Mouse (Mus musculus) cortical plate, adult 2 months (tissue): Measurements from ENCODE around the gene Trim68. TPM values are rescaled to one million over a fixed set of nuclear protein-coding genes. Genes with fewer than 3 reads are reported as not detected.
"Not testable (repeated sequence)": the region's sequence is repeated elsewhere in the genome, so short reads cannot be mapped to it uniquely, and the experiment has no call there.

Experiments used
- H3K27ac ChIP-seq: fragments of 200-500 bp; 2 replicates; pipeline ENCODE4 v1.5.1; 2012; ENCODE audit warnings: low read length, control low read depth, inconsistent platforms; ENCODE audit not compliant: insufficient read depth
- H3K4me1 ChIP-seq: fragments of 200-500 bp; 2 replicates; pipeline ENCODE4 v1.6.1; 2011; ENCODE audit warnings: low read length; ENCODE audit not compliant: control insufficient read depth, insufficient read depth
- H3K4me3 ChIP-seq: fragments of 200-500 bp; 2 replicates; pipeline ENCODE4 v1.5.1; 2011; ENCODE audit warnings: mild to moderate bottlenecking, low read length, control low read depth; ENCODE audit not compliant: insufficient read depth
- CTCF ChIP-seq: fragments of 200-500 bp; IDR thresholded peaks from 2 replicates; pipeline ENCODE4 v1.5.1; 2011; ENCODE audit warnings: mild to moderate bottlenecking, control low read depth, low read length; ENCODE audit not compliant: insufficient read depth; ENCODE audit errors: extremely low read depth
- POLR2A ChIP-seq: fragments of 200-500 bp; IDR thresholded peaks from 2 replicates; pipeline ENCODE4 v1.6.1; 2011; ENCODE audit warnings: mild to moderate bottlenecking, low read length, control low read depth; ENCODE audit not compliant: insufficient read depth; ENCODE audit errors: extremely low read depth
- polyA plus RNA-seq: library from polyadenylated mRNA; depleted of rRNA; stranded (reverse); fragments of >200 nt; gene quantifications from 2 replicates; pipeline ENCODE4 v1.2.3, GENCODE M21; 2012; rRNA removed

The Trim68 gene
- polyA plus RNA-seq, 1 experiment = 16.8 TPM

DNA sequence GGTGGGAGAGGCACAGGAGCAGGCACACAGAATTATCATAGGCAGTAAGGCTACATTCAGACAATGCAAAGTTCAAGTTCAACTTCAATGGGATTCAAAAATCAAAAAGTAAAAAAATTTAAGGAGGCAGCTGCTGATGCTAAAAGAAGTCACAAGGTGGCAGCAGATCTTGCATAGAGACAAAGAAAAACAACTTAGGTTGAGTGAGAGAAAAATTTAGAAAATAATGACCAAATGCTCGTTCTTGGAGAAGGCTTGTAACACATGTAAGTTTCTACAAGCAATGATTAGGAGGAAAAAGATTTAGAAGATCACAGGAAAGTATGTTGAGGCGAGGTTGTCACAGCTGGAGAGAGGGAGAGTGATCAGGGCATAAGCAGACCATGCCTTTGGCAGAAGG lies 21.7 kb downstream of the Trim68 start:
- no peaks in the 10 kb centered on the region for H3K4me1 ChIP-seq
- H3K4me3 ChIP-seq = no peak overlapping the region
- H3K27ac ChIP-seq = no peak overlapping the region
- TF ChIP-seq POLR2A (no peak), CTCF (no peak)

DNA sequence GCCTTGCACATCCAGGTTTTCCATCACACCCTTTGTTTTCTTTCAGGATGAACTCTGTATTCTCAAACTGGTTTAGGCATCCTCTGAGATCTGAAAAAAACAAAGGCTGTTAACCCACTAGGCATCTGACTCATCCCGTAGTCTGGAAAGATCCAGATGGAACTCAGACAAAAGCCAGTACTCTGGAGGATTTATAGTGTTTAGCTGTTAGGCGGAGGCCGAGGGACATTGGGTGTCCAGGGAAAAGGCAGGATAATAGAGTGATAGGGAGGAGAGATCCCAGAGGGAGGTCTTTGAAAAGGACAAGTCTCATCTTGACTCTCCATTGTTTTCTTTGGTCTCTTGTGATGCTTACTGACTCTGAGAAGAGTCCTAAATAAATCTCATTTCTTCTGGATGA lies 22.5 kb downstream of the Trim68 start, which contains the start of gene Olfr556:
Olfr556 (plus strand) TSS at position 301 of the 400 bp plus-strand sequence.
- TF ChIP-seq CTCF = no peak
- no peak for TF ChIP-seq POLR2A
- Histone ChIP-seq H3K4me1 (no peaks in the 10 kb centered on the region), H3K27ac (no peak within 1 kb of the TSS), H3K4me3 (no peak within 1 kb of the TSS)

DNA sequence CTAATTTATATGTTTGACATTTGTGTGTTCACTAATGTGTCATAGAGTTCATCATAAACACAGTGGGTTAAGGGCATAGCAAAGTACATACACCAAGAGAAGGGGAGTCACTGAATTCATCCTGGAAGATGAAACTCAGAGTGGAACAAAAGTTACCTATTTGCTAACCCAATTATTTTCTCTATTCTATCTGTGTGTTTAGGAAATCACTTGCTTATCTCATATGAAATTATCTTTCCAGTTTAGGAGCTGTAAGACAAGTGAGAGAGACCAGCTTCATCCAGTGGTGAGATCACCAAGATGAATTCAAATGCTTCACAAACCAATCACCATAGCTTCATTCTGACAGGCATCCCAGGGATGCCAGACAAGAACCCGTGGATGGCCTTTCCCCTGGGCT lies 28.6 kb downstream of the Trim68 start, which contains the start of gene Olfr555:
Olfr555 (plus strand) TSS at position 301 of the 400 bp plus-strand sequence.
- TF ChIP-seq CTCF (no peak), POLR2A (no peak)
- Histone ChIP-seq H3K4me3 (no peak within 1 kb of the TSS), H3K4me1 (no peaks in the 10 kb centered on the region)

DNA sequence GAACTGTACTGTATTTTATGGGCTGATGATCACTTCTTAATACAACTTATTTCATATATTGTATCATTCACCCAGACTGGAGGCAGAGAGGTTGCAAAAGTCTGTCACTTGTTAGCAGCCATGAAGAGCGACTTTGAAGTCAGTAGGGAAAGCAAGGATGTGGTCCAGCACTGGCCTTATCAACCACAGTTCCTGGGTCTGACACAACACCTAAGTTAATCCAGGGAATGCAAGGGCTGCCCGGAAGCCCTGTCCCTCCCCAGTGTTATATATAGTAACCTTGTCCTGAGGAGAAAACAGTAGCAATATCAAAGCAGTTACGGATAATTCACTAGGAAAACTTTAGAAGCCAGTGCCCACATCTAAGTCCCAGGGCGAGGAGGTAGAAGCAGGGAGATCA lies 42.2 kb downstream of the Trim68 start:
- H3K4me3 ChIP-seq, H3K4me1 ChIP-seq, H3K27ac ChIP-seq: not testable (repeated sequence)

More for the DNA sequence above, 28.6 kb downstream of the Trim68 start, which contains the start of gene Olfr555:
- no peak within 1 kb of the TSS for H3K27ac ChIP-seq

DNA sequence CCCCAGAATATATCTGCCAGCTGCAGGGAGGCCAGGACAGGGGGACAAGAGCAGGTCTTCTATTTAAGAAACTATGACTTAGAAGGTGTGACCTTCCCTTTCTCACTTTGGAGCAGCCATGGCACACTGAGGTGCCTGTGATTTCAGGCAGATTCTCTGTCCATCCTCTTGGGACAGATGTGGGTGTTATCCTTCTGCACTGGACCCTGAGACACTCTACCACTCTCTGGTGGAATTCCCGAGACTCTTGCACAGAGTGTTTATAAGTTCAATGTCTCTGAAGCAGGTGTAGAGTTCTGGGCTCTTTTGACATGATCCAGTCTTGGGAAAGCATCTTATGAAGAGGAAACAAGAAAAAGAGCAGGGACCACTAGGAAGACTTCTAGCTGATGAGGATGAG lies 49.0 kb downstream of the Trim68 start, which contains the start of gene Olfr554:
Olfr554 (plus strand) TSS at position 301 of the 400 bp plus-strand sequence.
- Histone ChIP-seq H3K27ac (no peak within 1 kb of the TSS), H3K4me1 (no peaks in the 10 kb centered on the region), H3K4me3 (no peak within 1 kb of the TSS)
- no peak for TF ChIP-seq POLR2A
- no peak for TF ChIP-seq CTCF

DNA sequence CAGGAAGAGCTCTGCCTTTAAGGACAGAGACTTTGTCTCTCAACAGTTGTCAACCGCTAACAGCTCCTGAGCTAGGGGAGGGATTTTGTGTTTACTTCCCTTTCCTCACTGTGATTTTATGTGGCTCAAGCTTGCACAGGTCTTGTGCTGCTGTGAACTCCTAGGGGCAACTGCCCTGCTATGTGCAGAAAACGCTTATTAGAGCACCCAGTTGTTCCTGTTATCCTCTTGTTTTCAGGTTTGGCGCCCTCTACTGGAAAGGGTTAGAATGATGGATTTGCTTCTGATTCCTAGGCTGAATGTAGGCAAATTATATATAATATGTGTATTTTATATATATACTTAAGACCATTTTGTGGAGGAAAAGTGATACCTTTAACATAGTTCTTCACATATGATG lies 50.5 kb downstream of the Trim68 start:
- TF ChIP-seq POLR2A (no peak), CTCF (peak; percentile 15; the same call in 1 of the 2 replicates)
- Histone ChIP-seq H3K27ac (no peak overlapping the region), H3K4me1 (no peaks in the 10 kb centered on the region), H3K4me3 (no peak overlapping the region)

Other genes starting within 250 kb of the Trim68 start
- gene Rrm1, start 245.6 kb downstream of the Trim68 start, polyA plus RNA-seq = 11.0 and 12.5 TPM in 2 replicates
- gene Olfr543, start 205.6 kb downstream of the Trim68 start, polyA plus RNA-seq = not detected in 2 replicates
- not detected in 2 replicates for gene Olfr544, start 199.0 kb downstream of the Trim68 start, polyA plus RNA-seq
- gene Olfr545, start 187.8 kb downstream of the Trim68 start, polyA plus RNA-seq = not detected in 2 replicates
- gene Olfr547, start 152.6 kb downstream of the Trim68 start, polyA plus RNA-seq = not detected in 2 replicates
- gene Olfr548-ps1, start 146.4 kb downstream of the Trim68 start, polyA plus RNA-seq = not detected in 2 replicates
- gene Olfr549, start 137.5 kb downstream of the Trim68 start, polyA plus RNA-seq = not detected in 2 replicates
- gene Trim21, start 121.8 kb downstream of the Trim68 start, polyA plus RNA-seq = 2.1 and 2.3 TPM in 2 replicates
- 0.09 and 0.10 TPM in 2 replicates for gene Olfr550, start 115.9 kb downstream of the Trim68 start, polyA plus RNA-seq
- gene Olfr551, start 95.4 kb downstream of the Trim68 start, polyA plus RNA-seq = not detected in 2 replicates
- not detected in 2 replicates for gene Olfr552, start 89.6 kb downstream of the Trim68 start, polyA plus RNA-seq
- gene Olfr553, start 69.1 kb downstream of the Trim68 start, polyA plus RNA-seq = not detected in 2 replicates
- gene Olfr554, start 48.9 kb downstream of the Trim68 start, polyA plus RNA-seq = not detected in 2 replicates
- not detected in 2 replicates for gene Olfr555, start 28.5 kb downstream of the Trim68 start, polyA plus RNA-seq
- not detected in 2 replicates for gene Olfr556, start 22.4 kb downstream of the Trim68 start, polyA plus RNA-seq
- gene Olfr557, start 8.6 kb upstream of the Trim68 start, polyA plus RNA-seq = 0.09 and 0.10 TPM in 2 replicates
- gene Olfr558, start 14.9 kb upstream of the Trim68 start, polyA plus RNA-seq = 0.40 and 0.47 TPM in 2 replicates
- not detected in 2 replicates for gene Olfr33, start 31.7 kb upstream of the Trim68 start, polyA plus RNA-seq
- not detected in 2 replicates for gene Olfr559, start 40.2 kb upstream of the Trim68 start, polyA plus RNA-seq
- gene Olfr560, start 72.0 kb upstream of the Trim68 start, polyA plus RNA-seq = 0.23 and 0.36 TPM in 2 replicates
- gene Olfr78, start 72.1 kb upstream of the Trim68 start, polyA plus RNA-seq = 4.7 TPM in 2 replicates
- 0.08 TPM in 1 of 2 replicates, not detected in the other for gene Olfr561, start 83.9 kb upstream of the Trim68 start, polyA plus RNA-seq
- not detected in 2 replicates for gene Olfr564, start 116.2 kb upstream of the Trim68 start, polyA plus RNA-seq
- gene Olfr566, start 171.4 kb upstream of the Trim68 start, polyA plus RNA-seq = not detected in 2 replicates
- gene Olfr568, start 189.8 kb upstream of the Trim68 start, polyA plus RNA-seq = not detected in 2 replicates
- not detected in 2 replicates for gene Olfr569, start 203.6 kb upstream of the Trim68 start, polyA plus RNA-seq
- gene Olfr570, start 207.2 kb upstream of the Trim68 start, polyA plus RNA-seq = not detected in 2 replicates
- not detected in 2 replicates for gene Olfr571, start 230.2 kb upstream of the Trim68 start, polyA plus RNA-seq
- gene Olfr572, start 237.1 kb upstream of the Trim68 start, polyA plus RNA-seq = not detected in 2 replicates